Mouse (Mus musculus) kidney, postnatal 4 days (tissue): ENCODE results near the gene Mroh2a.

ENCODE experiments used
- DNase-seq, 2 experiments: peaks; one replicate each; pipeline ENCODE4 v3.0.0; 2021; ENCODE audit warnings: mixed read lengths in 2 of 2

The Mroh2a gene

GRCm38 (mm10) chr1:88226670-88227379, at the start of gene Mroh2a:
Gene Mroh2a, plus strand, starts transcription at chr1:88226986.
- peak; percentile 3 to 6 for DNase-seq

GRCm38 (mm10) chr1:88179657-88180056, 47.1 kb upstream of the Mroh2a start:
- no peak for DNase-seq

- DNase-seq: no peak
These were observed 40.4 kb upstream of the Mroh2a start for GRCm38 (mm10) chr1:88186325-88186935.

- no peak for DNase-seq
These were observed 34.6 kb upstream of the Mroh2a start for GRCm38 (mm10) chr1:88192136-88192535.

- DNase-seq: peak in 1 of 2 experiments; percentile 47
These were observed 31.1 kb upstream of the Mroh2a start for GRCm38 (mm10) chr1:88195687-88196086.

GRCm38 (mm10) chr1:88197443-88197842, 29.3 kb upstream of the Mroh2a start:
- DNase-seq: no peak

GRCm38 (mm10) chr1:88199996-88200395, 26.8 kb upstream of the Mroh2a start:
- no peak for DNase-seq

GRCm38 (mm10) chr1:88200456-88200855, 26.3 kb upstream of the Mroh2a start, which contains the start of gene Ugt1a2:
Gene Ugt1a2, plus strand, starts transcription at chr1:88200601.
- DNase-seq: peak in 1 of 2 experiments; percentile 33

GRCm38 (mm10) chr1:88205294-88205922, 21.4 kb upstream of the Mroh2a start, which contains the start of gene Dnajb3:
Gene Dnajb3, minus strand, starts transcription at chr1:88205782.
- DNase-seq: peak; percentile 82 to 89

GRCm38 (mm10) chr1:88206843-88207479, 19.8 kb upstream of the Mroh2a start:
- DNase-seq: no peak

GRCm38 (mm10) chr1:88211812-88212211, 15.0 kb upstream of the Mroh2a start, which contains the start of gene Ugt1a1:
Gene Ugt1a1, plus strand, starts transcription at chr1:88211959.
- no peak for DNase-seq

- no peak for DNase-seq
These were observed 14.3 kb upstream of the Mroh2a start for GRCm38 (mm10) chr1:88212341-88213045.

GRCm38 (mm10) chr1:88213061-88213460, 13.7 kb upstream of the Mroh2a start:
- DNase-seq: no peak

- no peak for DNase-seq
These were observed 12.9 kb upstream of the Mroh2a start for GRCm38 (mm10) chr1:88213766-88214461.

GRCm38 (mm10) chr1:88214462-88214952, 12.3 kb upstream of the Mroh2a start:
- DNase-seq: no peak

GRCm38 (mm10) chr1:88215466-88216380, 11.1 kb upstream of the Mroh2a start:
- no peak for DNase-seq

GRCm38 (mm10) chr1:88216551-88216950, 10.2 kb upstream of the Mroh2a start:
- no peak for DNase-seq

- DNase-seq: no peak
These were observed 9.6 kb upstream of the Mroh2a start for GRCm38 (mm10) chr1:88217144-88217543.

GRCm38 (mm10) chr1:88217576-88217975, 9.2 kb upstream of the Mroh2a start:
- DNase-seq: no peak

- DNase-seq: no peak
These were observed 8.7 kb upstream of the Mroh2a start for GRCm38 (mm10) chr1:88218051-88218450.

GRCm38 (mm10) chr1:88218591-88218990, 8.2 kb upstream of the Mroh2a start:
- DNase-seq: no peak
